Mouse (Mus musculus) liver, embryonic 14.5 days (tissue): Measurements from ENCODE around the gene Fmo2.

Experiments used
- CTCF ChIP-seq: IDR thresholded peaks from 2 replicates; pipeline ENCODE4 v1.5.1; 2016; ENCODE audit warnings: antibody characterized with exemption, low read depth, control low read depth
- EP300 ChIP-seq: IDR thresholded peaks from 2 replicates; pipeline ENCODE4 v1.6.1; 2016; ENCODE audit warnings: antibody characterized with exemption, low read depth

DNA sequence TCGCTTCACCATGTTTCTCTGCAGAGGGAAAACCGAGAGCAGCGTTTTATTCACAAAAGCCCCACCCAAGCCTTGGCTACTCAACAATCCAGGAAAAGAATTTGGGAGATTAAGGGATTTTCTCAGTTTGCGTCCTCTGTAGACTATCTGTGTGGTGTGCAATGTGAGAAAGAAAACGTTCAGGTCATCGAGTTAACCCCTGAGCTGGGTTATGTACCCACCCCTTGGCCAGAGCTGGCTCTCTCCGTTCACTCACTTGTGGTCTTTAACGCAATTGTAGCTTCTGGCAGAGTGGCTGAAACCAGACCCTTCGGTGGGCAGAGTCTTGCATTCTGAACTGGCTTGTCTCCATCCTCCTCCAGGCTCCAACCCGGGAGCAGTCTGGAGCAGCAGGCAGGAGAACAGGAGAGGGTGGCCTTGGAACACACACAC lies 39.0 kb downstream of the Fmo2 start:
- no peak for TF ChIP-seq CTCF
- TF ChIP-seq EP300: no peak
